Mouse (Mus musculus) MEL (cell line): Measurements from ENCODE around the gene Sgtb. TPM values are rescaled to one million over a fixed set of nuclear protein-coding genes. Genes with fewer than 3 reads are reported as not detected.

Experiments used
- DNase-seq: peaks from one replicate; pipeline ENCODE4 v3.0.0; 2011; ENCODE audit warnings: low read depth, low spot score
- H3K27ac ChIP-seq: 2 replicates; pipeline ENCODE4 v1.5.1; 2012; ENCODE audit warnings: low read depth, mild to moderate bottlenecking, control low read depth, low read length, moderate library complexity; ENCODE audit not compliant: control insufficient read depth
- H3K27me3 ChIP-seq, 2 experiments: fragments of 150-350 bp in 1 of 2; sonication (generic) in 1 of 2; 2 replicates each; pipeline ENCODE4 v1.6.1; 2012; ENCODE audit warnings: low read length in 2 of 2, mild to moderate bottlenecking in 2 of 2, improper control_type of control experiment in 1 of 2, moderate library complexity in 1 of 2; ENCODE audit not compliant: insufficient read depth in 2 of 2, control insufficient read depth in 1 of 2
- H3K36me3 ChIP-seq, 2 experiments: 2 replicates each; pipeline ENCODE4 v1.6.1; 2012 to 2014; ENCODE audit warnings: low read length in 2 of 2, improper control_type of control experiment in 1 of 2, inconsistent platforms in 1 of 2, mild to moderate bottlenecking in 1 of 2; ENCODE audit not compliant: insufficient read depth in 2 of 2, control insufficient read depth in 1 of 2
- H3K4me1 ChIP-seq, 2 experiments: fragments of 150-350 bp in 1 of 2; sonication (generic) in 1 of 2; 2 replicates each; pipeline ENCODE4 v1.6.1; 2012; ENCODE audit warnings: low read length in 2 of 2, improper control_type of control experiment in 1 of 2, mild to moderate bottlenecking in 1 of 2; ENCODE audit not compliant: insufficient read depth in 2 of 2, control insufficient read depth in 1 of 2
- H3K4me3 ChIP-seq, 2 experiments: fragments of 150-350 bp in 1 of 2; sonication (generic) in 1 of 2; 2 replicates each; pipeline ENCODE4 v1.5.1; 2012; ENCODE audit warnings: low read depth in 2 of 2, low read length in 2 of 2, mild to moderate bottlenecking in 2 of 2, moderate library complexity in 2 of 2, control low read depth in 1 of 2, improper control_type of control experiment in 1 of 2; ENCODE audit not compliant: control insufficient read depth in 1 of 2, insufficient read depth in 1 of 2
- H3K79me2 ChIP-seq: 2 replicates; pipeline ENCODE4 v1.6.1; 2012; ENCODE audit warnings: mild to moderate bottlenecking, low read length, moderate library complexity; ENCODE audit not compliant: control insufficient read depth, poor library complexity, insufficient read depth
- H3K9ac ChIP-seq: 2 replicates; pipeline ENCODE4 v1.6.1; 2012; ENCODE audit warnings: low read depth, mild to moderate bottlenecking, control low read depth, low read length, moderate library complexity; ENCODE audit not compliant: control insufficient read depth, poor library complexity, severe bottlenecking
- H3K9me3 ChIP-seq: fragments of 150-350 bp; sonication (generic); replicated peaks from 2 replicates; pipeline ENCODE4 v1.6.1; 2012; ENCODE audit warnings: mild to moderate bottlenecking, low read length, improper control_type of control experiment, moderate library complexity; ENCODE audit not compliant: insufficient read depth
- CHD1 ChIP-seq: IDR thresholded peaks from 2 replicates; pipeline ENCODE4 v1.6.1; 2012; ENCODE audit warnings: low read depth, mild to moderate bottlenecking, inconsistent platforms, low read length, improper control_type of control experiment
- CTCF ChIP-seq, 3 experiments: IDR thresholded peaks in 2 of 3; conservative IDR thresholded peaks in 1 of 3; 2 replicates each; pipeline ENCODE4 v1.5.1; 2011 to 2012; ENCODE audit warnings: low read length in 3 of 3, low read depth in 2 of 3, mild to moderate bottlenecking in 2 of 3, improper control_type of control experiment in 1 of 3, inconsistent platforms in 1 of 3, mixed read lengths in 1 of 3, moderate library complexity in 1 of 3; ENCODE audit not compliant: control insufficient read depth in 1 of 3, insufficient read depth in 1 of 3, poor library complexity in 1 of 3, severe bottlenecking in 1 of 3
- EP300 ChIP-seq, 2 experiments: IDR thresholded peaks; 2 replicates each; pipeline ENCODE4 v1.6.1; 2011; ENCODE audit warnings: improper control_type of control experiment in 2 of 2, low read length in 2 of 2, low read depth in 1 of 2, mild to moderate bottlenecking in 1 of 2
- ETS1 ChIP-seq: IDR thresholded peaks from 2 replicates; pipeline ENCODE4 v1.6.1; 2012; ENCODE audit warnings: low read depth, mild to moderate bottlenecking, inconsistent platforms, low read length, improper control_type of control experiment, moderate library complexity
- GABPA ChIP-seq: IDR thresholded peaks from 2 replicates; pipeline ENCODE4 v1.6.1; 2012; ENCODE audit warnings: low read depth, mild to moderate bottlenecking, inconsistent platforms, low read length, improper control_type of control experiment, moderate library complexity
- GATA1 ChIP-seq: IDR thresholded peaks from 2 replicates; pipeline ENCODE4 v1.6.1; 2011; ENCODE audit warnings: low read depth, low read length, improper control_type of control experiment
- MAX ChIP-seq: IDR thresholded peaks from 2 replicates; pipeline ENCODE4 v1.6.1; 2011; ENCODE audit warnings: low read length, improper control_type of control experiment
- MEF2A ChIP-seq: IDR thresholded peaks from 2 replicates; pipeline ENCODE4 v1.6.1; 2014; ENCODE audit warnings: low read depth, mild to moderate bottlenecking, inconsistent platforms, low read length, improper control_type of control experiment; ENCODE audit not compliant: poor library complexity, insufficient replicate concordance, severe bottlenecking; ENCODE audit errors: extremely low read depth
- MYB ChIP-seq: IDR thresholded peaks from 2 replicates; pipeline ENCODE4 v1.6.1; 2011; ENCODE audit warnings: mild to moderate bottlenecking, low read depth, low read length, improper control_type of control experiment
- MYC ChIP-seq: IDR thresholded peaks from 2 replicates; pipeline ENCODE4 v1.6.1; 2011; ENCODE audit warnings: low read depth, mild to moderate bottlenecking, low read length, improper control_type of control experiment, moderate library complexity
- POLR2AphosphoS2 ChIP-seq: IDR thresholded peaks from 2 replicates; pipeline ENCODE4 v1.6.1; 2011; ENCODE audit warnings: low read length, improper control_type of control experiment
- RCOR1 ChIP-seq: IDR thresholded peaks from 2 replicates; pipeline ENCODE4 v1.6.1; 2012; ENCODE audit warnings: low read depth, mild to moderate bottlenecking, inconsistent platforms, low read length, improper control_type of control experiment
- TBP ChIP-seq: IDR thresholded peaks from 2 replicates; pipeline ENCODE4 v1.8.0; 2011; ENCODE audit warnings: low read depth, low read length, improper control_type of control experiment
- TCF12 ChIP-seq: IDR thresholded peaks from 2 replicates; pipeline ENCODE4 v1.6.1; 2014; ENCODE audit warnings: low read depth, mild to moderate bottlenecking, inconsistent platforms, low read length, improper control_type of control experiment, moderate library complexity
- USF1 ChIP-seq: IDR thresholded peaks from 2 replicates; pipeline ENCODE4 v1.6.1; 2014; ENCODE audit warnings: low read depth, mild to moderate bottlenecking, inconsistent platforms, low read length, improper control_type of control experiment, moderate library complexity
- USF2 ChIP-seq, 2 experiments: IDR thresholded peaks; 2 replicates each; pipeline ENCODE4 v1.6.1; 2011 to 2012; ENCODE audit warnings: improper control_type of control experiment in 2 of 2, low read length in 2 of 2, borderline replicate concordance in 1 of 2, inconsistent platforms in 1 of 2, low read depth in 1 of 2, mild to moderate bottlenecking in 1 of 2; ENCODE audit not compliant: insufficient read depth in 1 of 2
- polyA plus RNA-seq, 2 experiments: library from polyadenylated mRNA; stranded (reverse) in 1 of 2; unstranded in 1 of 2; fragments of >175 nt in 1 of 2; fragments of >200 nt in 1 of 2; gene quantifications; 2 replicates each; pipeline versions ENCODE4 v1.2.1 to v1.2.4; 2012; ENCODE audit warnings: low replicate concordance in 2 of 2, low read depth in 1 of 2; ENCODE audit not compliant: insufficient read length in 2 of 2, insufficient read depth in 1 of 2, missing spikeins in 1 of 2
- total RNA-seq: library from RNA; depleted of rRNA; stranded (reverse); fragments of 300-350 nt; gene quantifications from 2 replicates; pipeline ENCODE4 v1.2.3, GENCODE M21; 2012

Gene Sgtb
- total and polyA plus RNA-seq, 3 experiments: 0.11 TPM; not detected in 2

DNA sequence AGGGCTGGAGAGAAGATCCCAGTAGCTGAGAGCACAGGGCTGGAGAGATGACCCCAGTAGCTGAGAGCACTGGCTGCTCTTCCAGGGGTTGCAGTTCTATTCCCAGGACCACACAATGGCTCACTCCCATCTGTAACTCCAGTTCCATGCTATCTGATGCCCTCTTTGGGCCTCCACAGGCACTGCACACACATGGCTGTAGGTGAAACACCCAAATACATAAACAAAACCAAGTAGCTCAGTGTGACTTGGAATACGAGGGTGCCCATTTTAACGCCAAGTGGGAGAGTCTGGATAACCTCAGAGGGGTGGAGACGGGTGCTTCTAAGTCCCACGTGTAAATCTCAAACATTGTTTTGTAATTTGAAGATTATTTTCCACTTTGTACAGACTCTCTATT lies 9.1 kb upstream of the Sgtb start:
- no peak overlapping the region for H3K27ac ChIP-seq
- no peaks in the 10 kb centered on the region for H3K9me3 ChIP-seq
- H3K36me3 ChIP-seq: peaks cover 0 to 8% of the 10 kb centered on the region in 2 experiments; a peak in 2 of 4 replicates
- no peaks in the 10 kb centered on the region; the same call in 1 of the 2 replicates for H3K79me2 ChIP-seq
- no peak for TF ChIP-seq USF2 (IDR thresholded peaks at IDR 0.05; ENCODE audit: borderline replicate concordance in 1 of 2, insufficient read depth in 1 of 2, low read depth in 1 of 2, low read length in 2 of 2)
- no peak for TF ChIP-seq TBP
- TF ChIP-seq TCF12: no peak
- peak in 2 of 3 experiments; percentile 19 to 31; a peak in 1 of 6 replicates for TF ChIP-seq CTCF (IDR thresholded peaks at IDR 0.05 in 2 of 3, conservative IDR thresholded peaks at IDR 0.05 in 1 of 3; ENCODE audit: control insufficient read depth in 1 of 3, insufficient read depth in 1 of 3, low read depth in 2 of 3, low read length in 3 of 3, poor library complexity in 1 of 3, severe bottlenecking in 1 of 3)
- no peak for TF ChIP-seq CHD1
- TF ChIP-seq, all 39 proteins: peak for 1
- Histone ChIP-seq H3K9ac (no peak overlapping the region), H3K4me1 (peaks cover 0 to 10% of the 10 kb centered on the region in 2 experiments; a peak in 2 of 4 replicates), H3K4me3 (no peak overlapping the region), H3K27me3 (no peaks in the 10 kb centered on the region)
- DNase-seq: no peak

DNA sequence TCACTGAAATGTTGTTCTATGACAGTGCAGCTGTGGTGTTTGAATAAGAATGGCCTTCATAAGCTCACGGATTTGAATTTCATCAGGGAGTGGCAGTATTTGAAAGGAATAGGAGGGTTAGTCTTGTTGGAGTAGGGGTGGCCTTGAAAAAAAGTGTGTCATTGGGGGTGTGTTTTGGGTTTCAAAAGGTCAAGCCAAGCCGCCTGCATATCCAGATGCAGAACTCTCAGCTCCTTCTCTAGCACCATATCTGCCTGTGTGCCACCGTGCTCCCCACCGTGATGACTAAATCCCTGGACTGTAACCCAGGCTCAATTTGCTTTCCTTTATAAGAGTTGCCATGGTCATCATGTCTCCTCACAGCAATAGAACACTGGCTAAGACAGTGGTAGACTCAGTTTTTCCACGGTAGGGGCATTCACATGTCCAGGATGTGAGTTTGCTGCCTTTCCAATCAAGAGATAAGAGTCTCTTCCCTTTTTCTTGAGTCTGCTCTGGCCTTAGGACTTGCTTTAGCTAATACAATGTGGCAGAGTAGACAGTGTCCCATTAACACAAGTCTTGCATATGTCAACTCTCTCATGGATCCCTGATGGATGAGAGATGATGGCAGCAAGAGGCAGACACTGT lies 7.8 kb upstream of the Sgtb start:
- no peaks in the 10 kb centered on the region for H3K9me3 ChIP-seq
- no peaks in the 10 kb centered on the region; the same call in 1 of the 2 replicates for H3K79me2 ChIP-seq
- peak; percentile 66 for DNase-seq
- H3K9ac ChIP-seq: no peak overlapping the region
- H3K27me3 ChIP-seq: no peaks in the 10 kb centered on the region
- peaks cover 0 to 8% of the 10 kb centered on the region in 2 experiments; a peak in 2 of 4 replicates for H3K36me3 ChIP-seq
- no peak for TF ChIP-seq MYB
- no peak for TF ChIP-seq GABPA
- no peak for TF ChIP-seq USF1
- no peak for TF ChIP-seq MAX
- no peak for TF ChIP-seq ETS1
- no peak for TF ChIP-seq CHD1
- no peak for TF ChIP-seq POLR2AphosphoS2
- 0 out of 2 replicates have a peak, but pooled peaks have one; percentile 23 for TF ChIP-seq RCOR1
- TF ChIP-seq GATA1: peak; percentile 75
- peak in 1 of 2 experiments; percentile 78; a peak in 2 of 4 replicates for TF ChIP-seq EP300 (IDR thresholded peaks at IDR 0.05; ENCODE audit: low read depth in 1 of 2, low read length in 2 of 2)
- TF ChIP-seq MYC: 0 out of 2 replicates have a peak, but pooled peaks have one; percentile 44
- no peak for TF ChIP-seq CTCF (IDR thresholded peaks at IDR 0.05 in 2 of 3, conservative IDR thresholded peaks at IDR 0.05 in 1 of 3; ENCODE audit: control insufficient read depth in 1 of 3, insufficient read depth in 1 of 3, low read depth in 2 of 3, low read length in 3 of 3, poor library complexity in 1 of 3, severe bottlenecking in 1 of 3)
- TF ChIP-seq MEF2A: no peak
- no peak for TF ChIP-seq TBP
- TF ChIP-seq, all 39 proteins: peak for 4
- Histone ChIP-seq H3K4me1 (peaks cover 0 to 10% of the 10 kb centered on the region in 2 experiments; a peak in 2 of 4 replicates), H3K27ac (no peak overlapping the region), H3K4me3 (no peak overlapping the region)
